Mouse (Mus musculus) limb, embryonic 11.5 days (tissue): ENCODE measurements around the gene Zfpl1. TPM values are rescaled to one million over a fixed set of nuclear protein-coding genes. Genes with fewer than 3 reads are reported as not detected.

Experiments used
- ATAC-seq: fragments of 200-750 bp; cut with Nextera tagmentation; 2 replicates; pipeline ENCODE4 v1.8.0; 2017; ENCODE audit warnings: low read depth; ENCODE audit not compliant: insufficient number of reproducible peaks, low FRiP score, low TSS enrichment
- DNase-seq: peaks from one replicate; pipeline ENCODE4 v3.0.0-alpha.2; 2015; ENCODE audit warnings: low spot score
- H3K27ac ChIP-seq: fragments of 300-500 bp; sonication (generic); replicated peaks from 2 replicates; pipeline ENCODE4 v1.5.1; 2014; ENCODE audit warnings: low read depth, mild to moderate bottlenecking, low read length
- H3K27me3 ChIP-seq: fragments of 300-500 bp; sonication (generic); 2 replicates; pipeline ENCODE4 v1.6.1; 2014; ENCODE audit warnings: mild to moderate bottlenecking, low read length, mixed read lengths; ENCODE audit not compliant: control insufficient read depth, insufficient read depth
- H3K36me3 ChIP-seq: fragments of 300-500 bp; sonication (generic); 2 replicates; pipeline ENCODE4 v1.6.1; 2014; ENCODE audit warnings: mild to moderate bottlenecking, low read length, moderate library complexity, mixed read lengths; ENCODE audit not compliant: control insufficient read depth, insufficient read depth
- H3K4me1 ChIP-seq: fragments of 300-500 bp; sonication (generic); 2 replicates; pipeline ENCODE4 v1.6.1; 2014; ENCODE audit warnings: low read length, mixed read lengths; ENCODE audit not compliant: control insufficient read depth, insufficient read depth
- H3K4me2 ChIP-seq: fragments of 300-500 bp; sonication (generic); 2 replicates; pipeline ENCODE4 v1.6.1; 2014; ENCODE audit warnings: low read depth, mild to moderate bottlenecking, moderate library complexity; ENCODE audit not compliant: severe bottlenecking
- H3K4me3 ChIP-seq: fragments of 300-500 bp; sonication (generic); 2 replicates; pipeline ENCODE4 v1.5.1; 2014; ENCODE audit warnings: low read depth, low read length
- H3K9ac ChIP-seq: fragments of 300-500 bp; sonication (generic); 2 replicates; pipeline ENCODE4 v1.6.1; 2014; ENCODE audit warnings: mild to moderate bottlenecking, low read length
- H3K9me3 ChIP-seq: fragments of 300-500 bp; sonication (generic); 2 replicates; pipeline ENCODE4 v1.6.1; 2016; ENCODE audit warnings: low read length; ENCODE audit not compliant: control insufficient read depth
- WGBS: fragments of 180-500 bp; shearing (Covaris S2); extraction: QIAGEN DNeasy Blood & Tissue Kit; methylation state at CpG from one replicate; pipeline ENCODE4 v1.1.7; 2014; 5-methylcytosine and 5-hydroxymethylcytosine counted together
- polyA plus RNA-seq: library from polyadenylated mRNA; unstranded; fragments of >200 nt; fragmentation: Nextera tagmentation; extraction: Ambion mirVana; gene quantifications from 2 replicates; pipeline ENCODE4 v1.2.1, GENCODE M21; 2014

Gene Zfpl1
- polyA plus RNA-seq, 1 experiment from 2014 or later, result 73.5 TPM

GRCm38 (mm10) chr19:6067724-6068415 lies 16.9 kb downstream of the Zfpl1 start, which contains the start of gene Tm7sf2:
Tm7sf2 (minus strand) TSS chr19:6068373.
- H3K36me3 ChIP-seq, result peaks cover 12% of the 10 kb centered on the region; the same call in 1 of the 2 replicates
- peak; percentile 89 for ATAC-seq
- WGBS, result 10% methylated on average over 33 of the region's 33 CpGs

GRCm38 (mm10) chr19:6067011-6067723 lies 17.6 kb downstream of the Zfpl1 start:
- peak overlapping the region; percentile 57 for H3K9ac ChIP-seq
- ATAC-seq, result peak; percentile 58
- 1% methylated on average over 30 of the region's 30 CpGs for WGBS
- DNase-seq, result peak; percentile 92
- no peaks in the 10 kb centered on the region for H3K9me3 ChIP-seq
- H3K4me3 ChIP-seq, result peak overlapping the region; percentile 54
- no peaks in the 10 kb centered on the region for H3K27me3 ChIP-seq
- peak overlapping the region; percentile 96 for H3K4me2 ChIP-seq
- H3K36me3 ChIP-seq, result peaks cover 12% of the 10 kb centered on the region; the same call in 1 of the 2 replicates
- H3K27ac ChIP-seq, result peak overlapping the region; percentile 75; the same call in 1 of the 2 replicates
- H3K4me1 ChIP-seq, result peaks cover 21% of the 10 kb centered on the region

More at GRCm38 (mm10) chr19:6067724-6068415, 16.9 kb downstream of the Zfpl1 start, which contains the start of gene Tm7sf2:
- Histone ChIP-seq H3K27ac (peak within 1 kb of the TSS; percentile 75; the same call in 1 of the 2 replicates), H3K27me3 (no peaks in the 10 kb centered on the region), H3K4me3 (peak within 1 kb of the TSS; percentile 54), H3K4me1 (peaks cover 14% of the 10 kb centered on the region; the same call in 1 of the 2 replicates), H3K9me3 (no peaks in the 10 kb centered on the region), H3K9ac (peak within 1 kb of the TSS; percentile 57), H3K4me2 (peak within 1 kb of the TSS; percentile 96)
- peak; percentile 90 for DNase-seq

GRCm38 (mm10) chr19:6066571-6066970 lies 18.2 kb downstream of the Zfpl1 start:
- H3K9me3 ChIP-seq, result no peaks in the 10 kb centered on the region
- 33% methylated on average over 5 of the region's 5 CpGs for WGBS
- peak overlapping the region; percentile 54 for H3K4me3 ChIP-seq
- no peaks in the 10 kb centered on the region for H3K27me3 ChIP-seq
- H3K4me2 ChIP-seq, result peak overlapping the region; percentile 96
- peak overlapping the region; percentile 57 for H3K9ac ChIP-seq
- H3K4me1 ChIP-seq, result peaks cover 25% of the 10 kb centered on the region
- H3K36me3 ChIP-seq, result peaks cover 12% of the 10 kb centered on the region; the same call in 1 of the 2 replicates
- H3K27ac ChIP-seq, result peak overlapping the region; percentile 75; the same call in 1 of the 2 replicates
- DNase-seq (no peak), ATAC-seq (no peak)

- Histone ChIP-seq H3K9ac (no peak overlapping the region), H3K4me3 (peak overlapping the region; percentile 82; the same call in 1 of the 2 replicates), H3K27ac (no peak overlapping the region), H3K27me3 (no peaks in the 10 kb centered on the region), H3K36me3 (peaks cover 3% of the 10 kb centered on the region; the same call in 1 of the 2 replicates), H3K4me1 (peaks cover 23% of the 10 kb centered on the region), H3K9me3 (no peaks in the 10 kb centered on the region), H3K4me2 (peak overlapping the region; percentile 90; the same call in 1 of the 2 replicates)
- no peak for DNase-seq
- ATAC-seq, result no peak
- WGBS, result 94% methylated on average over 6 of the region's 6 CpGs
Observed at GRCm38 (mm10) chr19:6063081-6063480, 21.7 kb downstream of the Zfpl1 start.

GRCm38 (mm10) chr19:6062418-6062817 lies 22.3 kb downstream of the Zfpl1 start:
- peak overlapping the region; percentile 90; the same call in 1 of the 2 replicates for H3K9ac ChIP-seq
- no peak for DNase-seq
- WGBS, result 70% methylated on average over 5 of the region's 5 CpGs

GRCm38 (mm10) chr19:6061641-6062302 lies 23.0 kb downstream of the Zfpl1 start:
- Histone ChIP-seq H3K9me3 (no peaks in the 10 kb centered on the region), H3K27ac (peak overlapping the region; percentile 84), H3K4me1 (peaks cover 18% of the 10 kb centered on the region), H3K27me3 (no peaks in the 10 kb centered on the region), H3K36me3 (peaks cover 3% of the 10 kb centered on the region; the same call in 1 of the 2 replicates), H3K4me2 (peak overlapping the region; percentile 90), H3K9ac (peak overlapping the region; percentile 90), H3K4me3 (peak overlapping the region; percentile 82)
- ATAC-seq (no peak), DNase-seq (peak; percentile 48)
- 2% methylated on average over 43 of the region's 44 CpGs for WGBS

More at GRCm38 (mm10) chr19:6062418-6062817, 22.3 kb downstream of the Zfpl1 start:
- Histone ChIP-seq H3K27me3 (no peaks in the 10 kb centered on the region), H3K4me2 (peak overlapping the region; percentile 90), H3K36me3 (peaks cover 3% of the 10 kb centered on the region; the same call in 1 of the 2 replicates), H3K9me3 (no peaks in the 10 kb centered on the region), H3K27ac (no peak overlapping the region), H3K4me3 (peak overlapping the region; percentile 82), H3K4me1 (peaks cover 19% of the 10 kb centered on the region)
- ATAC-seq, result no peak

- Histone ChIP-seq H3K4me3 (peak within 1 kb of the TSS; percentile 82), H3K27me3 (no peaks in the 10 kb centered on the region), H3K36me3 (peaks cover 4% of the 10 kb centered on the region; the same call in 1 of the 2 replicates), H3K4me1 (peaks cover 16% of the 10 kb centered on the region), H3K27ac (peak within 1 kb of the TSS; percentile 84), H3K4me2 (peak within 1 kb of the TSS; percentile 90), H3K9ac (peak within 1 kb of the TSS; percentile 90), H3K9me3 (no peaks in the 10 kb centered on the region)
- under 1% methylated on average over 58 of the region's 58 CpGs for whole genome bisulfite sequencing
- ATAC-seq, result peak; percentile 53
- peak; percentile 92 for DNase-seq
Observed at GRCm38 (mm10) chr19:6061021-6061533, 23.7 kb downstream of the Zfpl1 start, which contains the start of gene Znhit2. Znhit2 (plus strand) TSS chr19:6061192.
